7 mouse cellular contexts compared by ENCODE assay signal in the genomic region with DNA sequence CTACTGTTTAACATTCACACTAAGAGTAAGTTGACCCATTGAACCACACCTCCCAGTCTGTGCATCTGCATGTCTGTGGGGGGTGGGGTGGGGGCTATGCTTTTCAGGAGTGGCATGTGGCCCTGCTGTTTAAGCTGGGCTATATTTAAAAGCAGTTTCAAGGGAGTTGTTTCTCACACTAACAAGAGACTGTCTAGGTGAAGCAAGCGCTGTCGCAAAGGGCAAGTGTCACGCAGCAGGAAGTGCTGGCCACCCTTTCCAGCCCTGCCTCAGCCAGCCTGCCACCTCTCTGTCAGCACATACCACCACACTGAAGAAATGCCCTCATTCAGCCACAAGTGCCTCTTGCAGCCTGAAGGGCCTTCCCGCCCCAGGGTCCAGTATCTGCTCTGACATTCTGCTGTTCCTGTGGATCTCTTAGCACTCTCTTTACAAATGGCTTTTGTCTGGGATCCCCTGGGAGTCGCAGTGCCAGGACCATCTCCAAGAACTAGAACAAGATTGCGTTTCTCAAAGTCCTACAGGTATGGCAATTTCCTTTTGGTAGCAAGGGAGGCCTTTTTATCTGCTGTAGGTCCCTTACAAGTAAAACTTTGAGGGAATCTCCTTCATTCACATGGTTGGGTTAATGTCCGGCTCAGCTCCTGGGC.
A peak's percentile ranks its signal among the peaks of the same experiment; 100 is the strongest.
DNase-seq lines count a peak whose midpoint lies in the region; ATAC-seq and TF ChIP-seq lines count a peak whose summit lies in the region.

No protein-coding gene starts in this region.

- TF ChIP-seq CTCF in lung, postnatal 0 days (IDR thresholded peaks at IDR 0.05), result peak; percentile 47

- no peak for ATAC-seq in hindbrain, embryonic 13.5 days (ENCODE audit: low FRiP score)
- peak; percentile 95 for ATAC-seq in lung, postnatal 0 days

- H3K4me3 ChIP-seq in ES-E14 (ENCODE audit: insufficient read depth in 1 of 2, low read depth in 1 of 2, low read length in 2 of 2, poor library complexity in 1 of 2, severe bottlenecking in 1 of 2), result peak overlapping the region; percentile 26 to 52
- peak overlapping the region; percentile 68 for H3K4me3 ChIP-seq in brown adipose tissue, adult 24 weeks (ENCODE audit: insufficient read depth, low read depth, low read length)
- H3K4me3 ChIP-seq in hindbrain, embryonic 13.5 days, result no peak overlapping the region
- peak overlapping the region; percentile 4; the same call in 1 of the 2 replicates for H3K4me3 ChIP-seq in lung, postnatal 0 days (ENCODE audit: low read depth, low read length)

- 4% methylated on average over 7 of the region's 7 CpGs for WGBS in hindbrain, embryonic 13.5 days
- 25% methylated on average over 7 of the region's 7 CpGs for WGBS in lung, postnatal 0 days

- no peak overlapping the region for H3K4me2 ChIP-seq in hindbrain, embryonic 13.5 days
- H3K4me2 ChIP-seq in lung, postnatal 0 days (replicated peaks; ENCODE audit: low read depth, low read length), result peak overlapping the region; percentile 27

- H3K9me3 ChIP-seq in ES-E14 (ENCODE audit: control insufficient read depth, insufficient read depth, low read depth, low read length), result no peaks in the 10 kb centered on the region
- H3K9me3 ChIP-seq in hindbrain, embryonic 13.5 days, result no peaks in the 10 kb centered on the region
- H3K9me3 ChIP-seq in lung, postnatal 0 days (ENCODE audit: low read length), result no peaks in the 10 kb centered on the region

- no peaks in the 10 kb centered on the region for H3K36me3 ChIP-seq in ES-E14 (ENCODE audit: control insufficient read depth, insufficient read depth, low read length, poor library complexity, severe bottlenecking)
- H3K36me3 ChIP-seq in hindbrain, embryonic 13.5 days, result no peaks in the 10 kb centered on the region
- H3K36me3 ChIP-seq in lung, postnatal 0 days (ENCODE audit: insufficient read depth, low read length), result no peaks in the 10 kb centered on the region

- H3K27me3 ChIP-seq in hindbrain, embryonic 13.5 days, result no peaks in the 10 kb centered on the region
- H3K27me3 ChIP-seq in lung, postnatal 0 days (replicated peaks; ENCODE audit: insufficient read depth, low read length), result no peaks in the 10 kb centered on the region

- no peak for DNase-seq in ES-E14 (ENCODE audit: low read depth, low spot score)
- peak; percentile 86 for DNase-seq in lung, postnatal 0 days (ENCODE audit: low spot score)
- no peak for DNase-seq in spleen, postnatal 14 days (ENCODE audit: low spot score in 2 of 2)
- DNase-seq in urinary bladder, postnatal 14 days (ENCODE audit: low spot score), result no peak
- no peak for DNase-seq in right cerebral cortex, adult 2 months (ENCODE audit: low spot score in 2 of 2)

- H3K4me1 ChIP-seq in ES-E14 (ENCODE audit: control insufficient read depth in 2 of 2, insufficient read depth in 2 of 2, low read length in 2 of 2, poor library complexity in 1 of 2), result peaks cover 25 to 27% of the 10 kb centered on the region in 2 experiments
- peaks cover 8% of the 10 kb centered on the region for H3K4me1 ChIP-seq in brown adipose tissue, adult 24 weeks (ENCODE audit: control insufficient read depth, insufficient read depth, insufficient read length, low read length)
- peaks cover 26% of the 10 kb centered on the region for H3K4me1 ChIP-seq in hindbrain, embryonic 13.5 days (replicated peaks)
- H3K4me1 ChIP-seq in lung, postnatal 0 days (ENCODE audit: insufficient read depth, low read depth, low read length), result peaks cover 10% of the 10 kb centered on the region; the same call in 1 of the 2 replicates

- peak overlapping the region; percentile 94 for H3K27ac ChIP-seq in ES-E14 (ENCODE audit: insufficient read depth, low read depth, low read length, poor library complexity, severe bottlenecking)
- H3K27ac ChIP-seq in brown adipose tissue, adult 24 weeks (replicated peaks; ENCODE audit: low read depth, low read length), result peak overlapping the region; percentile 89
- 0 out of 2 replicates have a peak overlapping the region, but pooled peaks have one; percentile 4 for H3K27ac ChIP-seq in hindbrain, embryonic 13.5 days
- peak overlapping the region; percentile 81 for H3K27ac ChIP-seq in lung, postnatal 0 days (ENCODE audit: low read length)

- in situ Hi-C loops in ES-E14 (cut with MboI; ENCODE audit: low sequenced_read_pairs in 2 of 2, unreplicated experiment in 2 of 2), result no loop called here

- peak overlapping the region; percentile 49 for H3K9ac ChIP-seq in ES-E14 (ENCODE audit: insufficient read depth, low read depth, low read length, poor library complexity, severe bottlenecking)
- H3K9ac ChIP-seq in hindbrain, embryonic 13.5 days, result no peak overlapping the region
- H3K9ac ChIP-seq in lung, postnatal 0 days (replicated peaks; ENCODE audit: low read depth), result no peak overlapping the region

- peak; percentile 75 for TF ChIP-seq EP300 in lung, postnatal 0 days (IDR thresholded peaks at IDR 0.05)

TF ChIP-seq in ES-E14, 5 proteins besides CTCF, POLR2A, EP300 and RAD21:
- TF ChIP-seq CHD2 (IDR thresholded peaks at IDR 0.05; ENCODE audit: low read depth, low read length) (no peak), ZNF384 (IDR thresholded peaks at IDR 0.05; ENCODE audit: low read depth, low read length) (no peak), HCFC1 (IDR thresholded peaks at IDR 0.05; ENCODE audit: borderline replicate concordance, insufficient read depth, low read length) (no peak), ZC3H11A (IDR thresholded peaks at IDR 0.05; ENCODE audit: borderline replicate concordance, low read depth, low read length) (no peak), MAFK (IDR thresholded peaks at IDR 0.05; ENCODE audit: insufficient read depth, low read depth, low read length) (no peak)
TF ChIP-seq in ES-E14: peak in this region for 0.

Comparison
In these comparisons a context has a peak if more than half of its experiments do, and no peak if none do; other contexts are left out.
1. H3K27ac ChIP-seq: peak in every context shown above with its lines; median percentile 94 in ES-E14; 89 in brown adipose tissue, adult 24 weeks; 81 in lung, postnatal 0 days; 4 in hindbrain, embryonic 13.5 days.